Mouse (Mus musculus) thymus, adult 2 months (tissue): ENCODE measurements around the gene Trit1. TPM values are rescaled to one million over a fixed set of nuclear protein-coding genes. Genes with fewer than 3 reads are reported as not detected.

Experiments
- DNase-seq: peaks from one replicate; pipeline ENCODE4 v3.0.0; 2021
- H3K27ac ChIP-seq: fragments of 200-500 bp; 2 replicates; pipeline ENCODE4 v1.5.1; 2012; ENCODE audit warnings: low read length, control low read depth; ENCODE audit not compliant: control insufficient read depth, insufficient read depth
- H3K27me3 ChIP-seq: fragments of 200-500 bp; 2 replicates; pipeline ENCODE4 v1.6.1; 2012; ENCODE audit warnings: mild to moderate bottlenecking, low read length, moderate library complexity, mixed read lengths; ENCODE audit not compliant: control insufficient read depth, insufficient read depth
- H3K36me3 ChIP-seq: fragments of 200-500 bp; 2 replicates; pipeline ENCODE4 v1.6.1; 2012; ENCODE audit warnings: mild to moderate bottlenecking, low read length, moderate library complexity; ENCODE audit not compliant: control insufficient read depth, insufficient read depth
- H3K4me1 ChIP-seq: fragments of 200-500 bp; replicated peaks from 2 replicates; pipeline ENCODE4 v1.6.1; 2012; ENCODE audit warnings: low read length; ENCODE audit not compliant: control insufficient read depth, insufficient read depth
- H3K4me3 ChIP-seq: fragments of 200-500 bp; 2 replicates; pipeline ENCODE4 v1.5.1; 2012; ENCODE audit warnings: mild to moderate bottlenecking, low read length, control low read depth, moderate library complexity; ENCODE audit not compliant: control insufficient read depth, insufficient read depth
- CTCF ChIP-seq: fragments of 200-500 bp; IDR thresholded peaks from 2 replicates; pipeline ENCODE4 v1.5.1; 2012; ENCODE audit warnings: mild to moderate bottlenecking, control low read depth, low read length, moderate library complexity, borderline replicate concordance; ENCODE audit not compliant: control insufficient read depth, poor library complexity, insufficient read depth; ENCODE audit errors: extremely low read depth
- POLR2A ChIP-seq: fragments of 200-500 bp; IDR thresholded peaks from 2 replicates; pipeline ENCODE4 v1.6.1; 2012; ENCODE audit warnings: mild to moderate bottlenecking, low read length, control low read depth, moderate library complexity; ENCODE audit not compliant: control insufficient read depth, poor library complexity, insufficient read depth; ENCODE audit errors: extremely low read depth
- WGBS: fragments of 180-500 bp; shearing (Covaris S2); methylation state at CpG from one replicate; pipeline ENCODE4 v1.1.7; 2018; 5-methylcytosine and 5-hydroxymethylcytosine counted together
- polyA plus RNA-seq: library from polyadenylated mRNA; depleted of rRNA; stranded (reverse); fragments of >200 nt; gene quantifications from 2 replicates; pipeline ENCODE4 v1.2.3, GENCODE M21; 2012; rRNA removed

Trit1 gene
- polyA plus RNA-seq, 1 experiment, result 8.3 TPM

- Histone ChIP-seq H3K4me3 (no peak overlapping the region), H3K36me3 (no peaks in the 10 kb centered on the region), H3K27me3 (no peaks in the 10 kb centered on the region), H3K4me1 (no peaks in the 10 kb centered on the region), H3K27ac (no peak overlapping the region)
- 83% methylated on average over 9 of the region's 9 CpGs for WGBS
- DNase-seq, result no peak
- TF ChIP-seq POLR2A, result no peak
- TF ChIP-seq CTCF, result no peak
Measured at GRCm38 (mm10) chr4:123093869-123094268, 77.5 kb downstream of the Trit1 start.

Other genes with a start within 250 kb of the Trit1 start
- gene Ppt1, start 180.4 kb upstream of the Trit1 start, polyA plus RNA-seq, result 79.5 and 86.7 TPM in 2 replicates
- 192 and 203 TPM in 2 replicates for gene Cap1, start 130.5 kb upstream of the Trit1 start, polyA plus RNA-seq
- gene Mfsd2a, start 55.4 kb upstream of the Trit1 start, polyA plus RNA-seq, result 3.2 and 3.5 TPM in 2 replicates
- gene Mycl, start 20.9 kb upstream of the Trit1 start, polyA plus RNA-seq, result 4.3 and 5.2 TPM in 2 replicates
- 0.05 and 0.17 TPM in 2 replicates for gene Bmp8b, start 88.6 kb downstream of the Trit1 start, polyA plus RNA-seq
- gene Oxct2b, start 99.7 kb downstream of the Trit1 start, polyA plus RNA-seq, result 0.15 TPM in 1 of 2 replicates, not detected in the other
- 24.8 and 26.1 TPM in 2 replicates for gene Ppie, start 123.4 kb downstream of the Trit1 start, polyA plus RNA-seq
- 0.30 and 0.40 TPM in 2 replicates for gene Hpcal4, start 166.6 kb downstream of the Trit1 start, polyA plus RNA-seq
- 0.14 and 1.3 TPM in 2 replicates for gene Nt5c1a, start 184.9 kb downstream of the Trit1 start, polyA plus RNA-seq
- 4.1 and 4.3 TPM in 2 replicates for gene Heyl, start 217.0 kb downstream of the Trit1 start, polyA plus RNA-seq
- 146 and 174 TPM in 2 replicates for gene Pabpc4, start 245.8 kb downstream of the Trit1 start, polyA plus RNA-seq